Mouse (Mus musculus) kidney, postnatal 4 days (tissue): ENCODE results near the gene Ddi1.
A peak's percentile ranks its signal among the peaks of the same experiment; 100 is the strongest.
"Not testable (repeated sequence)": the region's sequence is repeated elsewhere in the genome, so short reads cannot be mapped to it uniquely, and the experiment has no call there.

ENCODE experiments used
- DNase-seq, 2 experiments: peaks; one replicate each; pipeline ENCODE4 v3.0.0; 2021; ENCODE audit warnings: mixed read lengths in 2 of 2

Gene Ddi1

DNA sequence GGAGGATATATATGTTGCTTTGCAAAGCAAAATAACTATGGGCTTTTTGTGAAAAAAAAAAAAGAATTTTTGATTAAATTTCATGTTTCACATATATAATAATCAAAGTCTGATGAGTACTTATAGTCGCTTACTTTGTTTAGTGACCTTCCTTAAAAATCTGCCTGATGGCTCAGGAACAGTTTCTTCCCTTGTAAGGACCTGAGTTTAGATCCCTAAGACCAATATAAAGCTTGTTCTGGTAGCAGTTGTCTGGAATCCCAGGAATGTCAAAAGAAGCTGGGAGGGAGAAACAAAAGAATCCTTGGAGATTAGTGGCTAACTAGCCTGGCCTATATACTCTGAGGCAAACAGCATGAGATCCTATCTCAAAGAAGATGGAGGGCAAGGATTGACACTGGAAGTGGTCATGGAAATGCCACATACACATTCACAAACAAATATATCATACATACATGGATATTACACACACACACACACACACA is at the start of gene Ddi1:
TSS of gene Ddi1 (minus strand) at position 51 of the 485 bp plus-strand sequence.
- no peak for DNase-seq

DNA sequence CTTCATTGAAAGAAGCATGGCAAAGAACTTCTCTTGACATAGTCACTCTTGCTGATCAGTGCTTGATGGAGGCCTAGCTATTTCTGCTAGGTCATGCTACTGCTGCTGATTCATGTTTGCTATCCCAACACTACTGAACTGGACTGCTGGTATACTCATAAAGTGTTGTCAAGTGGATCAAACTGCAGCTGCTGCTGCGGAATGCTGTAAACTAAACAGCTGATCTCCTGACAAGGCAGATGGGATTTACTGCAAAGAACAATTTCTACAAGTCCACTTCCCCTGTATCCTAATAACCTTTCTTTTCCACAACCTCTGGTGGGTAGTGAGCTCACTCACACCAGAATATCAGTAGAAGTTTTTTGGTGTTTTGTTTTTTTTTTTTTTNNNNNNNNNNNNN is 47.5 kb upstream of the Ddi1 start:
- no peak for DNase-seq

DNA sequence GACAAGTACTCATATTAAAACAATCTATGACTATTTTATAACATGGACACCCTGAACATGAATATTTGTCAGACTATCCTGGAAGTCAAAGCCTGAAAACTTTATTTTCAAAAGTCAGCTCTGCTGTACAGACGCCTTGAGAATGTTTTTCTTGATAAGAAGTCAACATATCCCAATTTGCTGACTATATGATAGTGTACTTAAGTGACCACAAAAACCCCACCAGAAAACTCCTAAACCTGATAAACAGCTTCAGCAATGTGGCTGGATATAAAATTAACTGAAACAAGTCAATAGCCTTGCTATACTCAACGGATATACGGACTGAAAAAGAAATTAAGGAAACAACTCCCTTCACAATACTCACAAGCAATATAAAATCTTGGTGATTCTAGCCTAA is 36.2 kb upstream of the Ddi1 start:
- no peak for DNase-seq

DNA sequence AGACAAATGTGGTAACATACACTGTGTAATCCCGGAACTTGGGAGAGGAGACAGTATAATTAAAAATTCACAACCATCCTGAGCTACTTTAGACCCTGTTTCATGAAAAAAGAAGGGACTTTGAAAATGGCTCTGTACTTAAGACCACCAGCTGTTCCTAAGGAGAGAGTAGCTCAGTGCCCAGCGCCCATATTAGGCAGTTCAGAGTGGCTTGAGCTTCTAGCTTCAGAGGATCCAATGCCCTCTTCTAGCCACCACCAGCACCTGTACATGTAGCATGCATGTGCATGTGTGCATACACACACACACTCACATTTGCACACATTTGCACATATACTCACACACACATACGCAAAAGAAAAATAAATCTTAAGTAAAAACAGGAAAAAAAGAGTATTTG is 34.9 kb upstream of the Ddi1 start:
- DNase-seq = no peak

DNA sequence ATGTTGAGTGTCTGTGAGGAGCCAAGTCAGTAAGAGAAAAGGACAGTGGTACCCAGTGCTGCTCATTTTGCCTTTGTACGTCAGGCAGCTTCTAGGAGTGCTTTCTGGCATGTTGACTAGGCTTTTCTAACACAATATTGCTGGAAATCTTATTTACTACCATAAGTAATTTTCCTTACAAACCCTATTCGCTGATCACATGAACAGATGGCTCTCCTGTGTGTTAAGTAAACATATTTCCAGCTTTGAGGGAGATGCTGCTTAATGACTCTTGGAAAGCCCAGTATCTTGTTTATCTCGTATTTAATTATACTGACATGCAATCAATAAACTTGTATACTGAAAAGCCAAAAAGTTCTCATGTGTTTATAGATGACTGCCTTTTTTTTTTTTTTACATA is 32.4 kb upstream of the Ddi1 start:
- DNase-seq = no peak

DNA sequence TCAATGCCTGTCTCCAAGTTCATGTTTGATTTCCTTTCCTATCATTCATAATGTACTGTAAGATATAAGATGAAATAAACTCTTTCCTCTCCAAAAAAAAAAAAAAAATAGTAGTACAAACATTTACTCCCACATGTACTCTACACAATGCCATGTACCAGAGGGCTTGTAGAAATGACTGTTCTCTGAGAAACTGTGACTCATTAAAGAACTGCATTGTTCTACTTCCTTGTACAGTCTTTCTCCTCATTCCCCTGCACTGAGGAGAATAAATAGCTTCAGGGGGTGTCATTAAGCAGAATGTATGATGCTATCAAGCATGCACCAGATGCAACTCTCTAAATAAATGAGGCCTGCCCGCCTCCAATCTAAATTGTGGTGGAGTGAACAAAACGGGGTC is 28.9 kb upstream of the Ddi1 start:
- DNase-seq = no peak

DNA sequence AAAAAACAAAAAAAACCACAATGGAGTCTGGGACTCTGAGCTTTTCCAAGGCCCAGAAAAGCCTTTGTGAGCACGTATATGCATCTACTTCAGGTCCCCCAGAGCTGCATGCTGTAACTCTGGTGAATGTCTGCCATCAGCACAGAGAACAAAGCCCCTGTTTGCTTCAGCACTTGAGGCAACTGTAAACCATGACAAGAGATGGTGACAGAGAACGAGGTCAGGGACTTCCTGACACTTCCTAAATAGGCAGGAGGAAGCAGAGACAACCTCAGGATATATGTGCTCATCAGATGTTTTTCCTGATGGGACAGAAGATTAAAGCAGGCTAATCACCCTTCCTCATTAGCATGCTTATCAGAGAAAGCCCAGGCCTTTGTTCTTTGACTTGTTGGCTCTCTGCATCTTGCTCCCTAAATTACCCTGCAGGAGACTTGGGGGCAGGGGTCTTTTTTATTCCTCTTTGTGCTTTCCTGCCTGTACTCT is 19.6 kb upstream of the Ddi1 start:
- DNase-seq = no peak

DNA sequence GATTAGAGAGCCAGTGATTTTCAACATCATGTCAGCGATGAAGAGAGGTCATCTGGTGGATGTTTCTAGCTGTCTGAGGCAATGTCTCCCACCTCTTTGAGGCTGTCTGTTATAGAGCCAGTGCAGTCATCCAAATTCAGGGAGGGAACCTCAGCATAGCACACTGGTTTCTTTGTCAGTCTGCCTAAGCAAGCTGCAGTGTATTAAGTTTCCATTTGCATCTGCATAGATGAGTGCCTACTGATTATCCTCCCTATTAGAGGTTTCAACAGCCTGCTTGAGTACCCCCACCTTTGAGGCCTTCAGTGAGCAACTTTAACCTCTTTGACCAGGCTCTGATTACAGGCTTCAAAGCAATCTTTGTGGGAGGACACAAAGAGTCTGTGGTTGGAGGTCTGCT is 17.1 kb upstream of the Ddi1 start:
- peak in 1 of 2 experiments; percentile 3 for DNase-seq

DNA sequence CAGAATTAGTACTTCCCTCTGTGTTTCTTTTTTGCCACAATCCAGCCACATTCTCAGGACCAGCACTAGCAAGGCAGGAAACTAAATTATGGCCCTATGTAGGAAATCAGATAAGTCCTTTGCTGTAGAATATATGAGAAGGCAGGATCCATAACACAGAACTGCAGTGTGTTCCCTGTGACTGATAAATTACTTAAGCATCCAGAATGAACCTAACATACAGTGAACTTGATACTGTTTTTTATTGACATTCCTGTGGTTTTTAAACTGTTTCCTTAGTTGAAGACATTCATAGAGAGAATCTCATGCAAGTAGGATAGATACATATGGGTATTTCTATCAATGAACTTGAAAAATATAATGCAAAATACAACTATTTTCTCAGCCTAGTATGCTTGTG is 7.9 kb upstream of the Ddi1 start:
- no peak for DNase-seq

DNA sequence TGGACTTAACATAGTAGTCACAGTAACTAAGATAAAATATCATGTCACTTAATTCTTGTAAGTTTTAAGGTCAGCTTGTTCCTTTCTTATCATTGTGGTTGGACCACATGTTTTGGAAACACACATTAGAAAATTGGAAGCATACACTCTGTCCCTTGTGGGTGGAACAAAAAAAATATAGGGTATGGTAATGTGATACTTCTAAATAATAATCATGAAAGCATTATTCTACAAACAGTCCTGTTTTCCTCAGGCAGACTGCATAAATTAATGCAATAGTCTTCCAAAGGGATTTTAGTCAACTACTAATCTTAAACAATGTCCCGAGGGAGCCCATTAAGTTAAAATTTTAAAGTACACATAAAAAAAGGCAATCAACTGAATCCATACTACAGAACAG is 6.7 kb upstream of the Ddi1 start:
- no peak for DNase-seq

DNA sequence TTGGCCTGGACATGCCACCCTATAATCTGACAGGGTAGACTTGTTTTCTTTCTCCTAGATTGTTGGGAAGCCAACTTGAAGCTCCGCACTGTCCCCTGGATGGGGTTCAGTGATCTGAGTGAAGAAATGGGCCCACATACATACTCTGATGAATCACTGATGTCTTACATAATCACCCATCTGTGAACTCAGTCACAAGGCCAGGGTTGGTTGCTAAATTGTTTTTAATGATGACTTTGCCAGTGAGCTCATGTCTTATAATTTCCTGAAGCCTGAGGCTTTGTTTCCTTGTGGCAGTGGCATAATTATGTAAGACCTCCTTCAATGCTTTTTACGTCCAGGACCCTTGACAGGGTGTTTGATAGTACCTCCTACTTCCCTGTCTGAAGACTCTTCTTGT is 4.8 kb downstream of the Ddi1 start:
- DNase-seq = no peak

DNA sequence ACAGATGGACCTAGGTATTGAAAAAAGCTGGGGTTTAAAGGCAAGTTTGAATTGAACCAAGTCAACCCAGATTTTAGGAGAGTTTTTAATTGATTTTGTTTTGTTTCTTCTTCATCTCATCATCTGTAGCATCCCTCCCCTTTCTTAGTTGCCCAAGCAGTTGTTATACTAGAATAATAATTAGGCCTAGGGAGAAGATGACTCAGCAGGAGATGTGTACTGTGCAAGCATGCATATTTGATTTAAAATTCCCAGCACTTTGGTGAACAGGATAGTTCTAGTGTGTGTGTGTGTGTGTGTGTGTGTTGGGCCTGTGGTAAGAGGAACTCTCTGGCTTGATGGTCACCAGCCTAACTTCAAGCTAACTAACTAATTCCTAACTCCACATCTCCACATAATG is 12.6 kb downstream of the Ddi1 start:
- DNase-seq = no peak

DNA sequence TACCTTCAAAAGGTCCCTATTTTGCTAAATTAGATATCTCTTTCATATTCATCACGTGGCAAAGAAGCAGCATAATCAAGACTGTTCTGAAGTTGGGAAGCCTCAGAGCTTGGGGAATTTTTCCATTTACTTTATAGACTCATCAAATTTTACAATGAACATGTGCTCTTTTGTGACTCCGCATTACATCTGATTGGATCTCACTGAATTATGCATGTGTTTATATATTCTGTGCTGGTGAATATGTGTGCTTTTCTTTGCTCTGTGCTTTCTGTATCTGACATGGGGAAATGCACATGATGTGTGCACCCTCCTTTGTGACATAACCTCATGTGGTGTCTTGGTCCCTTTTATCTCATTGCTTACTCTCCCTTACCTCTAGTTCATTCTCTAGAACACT is 17.7 kb downstream of the Ddi1 start:
- DNase-seq = no peak

DNA sequence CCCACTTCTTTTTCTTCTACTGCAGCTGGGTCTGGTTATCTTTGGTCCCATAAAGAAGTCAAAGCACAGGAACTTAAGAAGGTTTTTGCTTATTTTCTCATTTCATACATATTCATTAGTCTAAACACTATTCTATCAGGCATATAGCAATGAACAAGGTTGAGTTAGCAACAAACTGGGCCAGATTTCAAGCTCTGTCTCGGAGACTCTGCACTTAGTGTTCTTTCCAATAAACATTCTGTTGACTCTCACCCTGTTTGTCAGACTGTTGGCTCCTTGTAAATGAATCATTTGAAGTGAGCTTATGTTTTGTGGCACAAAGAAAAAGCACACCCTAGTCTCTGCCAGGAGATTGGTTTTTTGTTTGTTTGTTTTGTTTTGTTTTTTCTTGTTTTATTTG is 19.3 kb downstream of the Ddi1 start:
- DNase-seq = no peak

DNA sequence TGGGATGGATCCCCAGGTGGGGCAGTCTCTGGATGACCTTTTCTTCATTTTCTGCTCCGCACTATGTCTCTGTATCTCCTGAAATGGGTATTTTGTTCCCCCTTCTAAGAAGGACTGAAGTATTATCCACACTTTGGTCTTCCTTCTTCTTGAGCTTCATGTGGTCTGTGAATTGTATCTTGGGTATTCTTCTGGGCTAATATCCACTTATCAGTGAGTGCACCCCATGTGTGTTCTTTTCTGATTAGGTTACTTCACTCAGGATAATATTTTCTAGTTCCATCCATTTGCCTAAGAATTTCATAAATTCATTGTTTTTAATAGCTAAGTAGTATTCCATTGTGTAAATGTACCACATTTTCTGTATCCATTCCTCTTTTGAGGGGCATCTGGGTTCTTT is 33.7 kb downstream of the Ddi1 start:
- not testable (repeated sequence) for DNase-seq

DNA sequence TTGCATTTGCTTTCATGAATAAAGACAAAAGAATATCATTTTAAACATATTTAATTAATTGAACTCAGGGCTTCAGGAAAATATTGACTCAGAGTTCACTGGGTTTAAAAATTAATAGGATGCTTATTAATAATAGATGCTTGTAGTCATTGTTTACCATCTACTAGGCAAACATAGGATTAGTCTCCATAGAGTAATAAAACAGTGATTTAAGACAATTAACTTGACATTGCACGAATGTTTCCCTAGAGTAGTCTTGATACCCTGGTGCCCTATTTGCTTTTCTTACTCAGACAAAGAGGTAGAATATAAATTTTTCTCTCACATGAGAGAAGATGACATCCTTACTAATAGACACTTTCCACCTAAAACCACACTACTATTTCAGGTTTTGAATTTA is 52.1 kb downstream of the Ddi1 start:
- DNase-seq = no peak

DNA sequence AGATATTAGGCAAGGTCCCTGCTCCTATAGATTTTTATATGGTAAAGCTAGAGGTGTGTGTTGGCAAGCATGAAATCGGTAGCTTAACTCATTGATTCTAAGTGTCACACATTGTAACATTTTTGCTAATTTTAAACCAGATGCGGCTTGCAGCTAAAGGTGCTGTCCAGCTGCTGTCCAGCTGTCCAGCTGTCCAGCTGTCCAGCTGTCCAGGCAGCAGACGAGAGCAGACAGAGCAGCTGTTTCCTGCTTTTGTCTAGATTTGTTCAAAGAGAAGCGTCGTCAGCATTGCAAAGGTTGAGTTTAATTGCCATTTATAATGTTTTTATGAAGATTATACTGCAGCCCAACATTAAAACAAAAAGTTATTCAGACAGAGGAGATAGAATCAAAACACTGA is 56.8 kb downstream of the Ddi1 start:
- DNase-seq = peak; percentile 3 to 5
